Comparison of ENCODE assay signal across 22 mouse cellular contexts in genomic region chr8:86184671-86185070, GRCm38 (mm10).
A peak's percentile ranks its signal among the peaks of the same experiment; 100 is the strongest.
DNase-seq lines count a peak whose midpoint lies in the region; ATAC-seq lines count a peak whose summit lies in the region.
"Had no signal": no experiment of that assay in that cellular context is flagged by ENCODE, and none has a peak within 500 bp of the region (broad histone marks: within the 10 kb centered on the region; RNA-seq: fewer than 3 reads in every experiment).

No protein-coding gene starts in this region.

- ATAC-seq in frontal cortex, adult (ENCODE audit: low TSS enrichment), result peak; percentile 90
- ATAC-seq: activated CD4-positive, CD25-positive, alpha-beta regulatory T cell, adult 4 months; CD4-positive, CD25-positive, alpha-beta regulatory T cell, adult 4 months; forebrain, embryonic 14.5 days; Patski had no signal

- no peak for DNase-seq in frontal cortex, postnatal 25 days (ENCODE audit: low spot score in 2 of 2)
- DNase-seq in frontal cortex, postnatal 36 days (ENCODE audit: low spot score in 2 of 2), result peak; percentile 22 to 43
- DNase-seq in frontal cortex, postnatal 14 days (ENCODE audit: low spot score in 2 of 2), result no peak
- peak; percentile 40 for DNase-seq in right cerebral cortex, adult 18-20 months
- no peak for DNase-seq in right cerebral cortex, postnatal 4 days
- DNase-seq in ovary, postnatal 36 days (ENCODE audit: low spot score), result no peak
- DNase-seq: adrenal gland, adult 8-10 months; adrenal gland, postnatal 14 days; adrenal gland, postnatal 36 days; B cell, adult 2 months; cerebellum, adult 11 months; cerebellum, adult 18-20 months; cerebellum, adult 8-10 months; cerebellum, adult 9-11 months; cerebellum, postnatal 14 days; cerebellum, postnatal 36 days; embryo, embryonic 11 days had no signal

Comparison
In these comparisons a context has a peak if more than half of its experiments do, and no peak if none do; other contexts are left out.
1. DNase-seq: peak in frontal cortex, postnatal 36 days (2 of 2) and right cerebral cortex, adult 18-20 months (single experiment); none in frontal cortex, postnatal 25 days (0 of 2), frontal cortex, postnatal 14 days (0 of 2), right cerebral cortex, postnatal 4 days (single experiment) and ovary, postnatal 36 days (single experiment).